Mouse (Mus musculus) kidney, postnatal 10 days (tissue): ENCODE data around the gene Ap2b1.
A peak's percentile ranks its signal among the peaks of the same experiment; 100 is the strongest.

ENCODE experiments used
- DNase-seq: peaks from one replicate; pipeline ENCODE4 v3.0.0; 2021; ENCODE audit warnings: mixed read lengths

Gene Ap2b1

GRCm38 (mm10) chr11:83447612-83448011 lies 148.8 kb downstream of the Ap2b1 start:
- no peak for DNase-seq

DNA sequence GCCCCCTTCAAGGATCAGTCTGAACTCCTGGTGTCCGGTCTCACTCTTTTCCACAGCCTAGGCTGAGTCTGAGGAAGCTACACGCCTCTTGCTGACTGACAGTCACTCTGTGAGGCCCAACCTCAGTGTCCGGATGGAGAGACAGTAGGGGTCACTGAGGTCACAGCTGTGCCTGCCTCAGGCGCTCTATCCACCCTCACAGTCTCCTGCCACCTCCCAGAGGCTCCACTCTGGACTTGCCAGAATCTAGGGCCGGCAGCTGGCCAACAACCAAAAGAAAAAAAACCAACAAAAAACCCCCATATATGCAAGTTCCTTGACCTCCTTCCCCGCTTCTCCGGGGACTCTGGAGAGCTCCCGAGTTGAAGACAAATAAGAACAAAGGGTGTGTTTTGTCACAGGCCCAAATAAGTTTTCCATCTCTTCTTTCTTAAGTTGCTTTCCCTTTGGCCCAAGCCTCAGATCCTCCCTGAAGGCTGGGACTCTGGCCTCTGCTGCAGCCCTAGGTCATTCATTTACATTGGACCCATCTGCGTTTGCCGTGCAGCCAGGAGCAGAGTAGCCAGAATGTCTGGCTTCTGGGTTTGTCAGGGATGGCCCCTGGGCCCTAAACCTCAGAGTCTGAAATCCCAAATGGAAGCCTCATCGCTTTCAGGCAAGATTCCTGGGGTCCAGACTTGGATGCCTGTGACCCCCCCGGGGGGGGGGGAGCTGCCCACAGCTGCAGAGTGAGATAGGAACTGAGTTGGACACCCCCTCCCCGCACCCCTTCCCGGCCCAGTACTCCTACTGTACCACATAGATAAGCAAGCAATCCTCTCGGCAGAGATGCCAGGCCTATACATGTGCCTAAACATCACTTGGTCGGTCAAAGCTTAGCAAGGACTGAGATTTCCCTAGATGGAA lies 149.4 kb downstream of the Ap2b1 start:
- DNase-seq = peak; percentile 75

GRCm38 (mm10) chr11:83448927-83449236 lies 150.1 kb downstream of the Ap2b1 start:
- DNase-seq = peak; percentile 74

DNA sequence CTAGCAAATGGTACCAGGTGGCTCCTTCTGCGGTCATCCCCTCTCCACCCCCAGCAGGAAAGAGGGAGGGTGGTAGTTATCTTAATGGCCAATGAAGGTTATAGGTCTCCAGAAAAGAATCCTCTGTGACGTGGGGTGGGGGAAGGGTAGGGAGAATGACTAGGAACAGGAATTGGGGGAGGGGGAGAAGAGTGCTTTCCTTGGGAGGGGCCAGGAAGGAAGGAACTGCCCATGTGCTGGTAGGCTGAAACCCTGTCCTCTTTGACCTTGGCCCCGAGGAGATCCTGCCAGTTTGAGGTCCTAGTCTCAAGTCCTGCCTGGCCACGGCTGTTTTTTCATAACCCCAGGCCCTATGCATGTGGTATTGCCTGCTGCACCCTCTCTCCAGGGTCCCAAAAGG lies 150.5 kb downstream of the Ap2b1 start:
- DNase-seq = peak; percentile 42

DNA sequence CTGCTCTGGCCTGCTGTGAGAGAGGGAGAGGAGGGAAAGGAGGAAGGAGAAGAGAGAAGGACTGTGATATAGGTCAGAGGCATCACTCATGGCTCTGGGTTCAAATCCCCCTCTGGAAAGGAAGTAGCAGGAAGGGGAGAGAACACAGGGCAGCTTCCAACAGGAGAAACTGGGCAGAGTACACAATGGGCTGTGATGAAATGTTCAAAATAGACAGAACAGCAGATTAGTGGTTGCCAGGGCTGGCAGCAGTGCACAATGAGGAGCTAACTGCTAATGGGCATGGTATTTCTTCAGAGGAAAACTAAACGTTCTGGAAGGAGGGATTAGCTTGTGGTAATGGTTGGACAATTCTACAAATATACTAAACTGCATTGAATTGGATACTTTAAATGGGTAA lies 151.7 kb downstream of the Ap2b1 start:
- no peak for DNase-seq

DNA sequence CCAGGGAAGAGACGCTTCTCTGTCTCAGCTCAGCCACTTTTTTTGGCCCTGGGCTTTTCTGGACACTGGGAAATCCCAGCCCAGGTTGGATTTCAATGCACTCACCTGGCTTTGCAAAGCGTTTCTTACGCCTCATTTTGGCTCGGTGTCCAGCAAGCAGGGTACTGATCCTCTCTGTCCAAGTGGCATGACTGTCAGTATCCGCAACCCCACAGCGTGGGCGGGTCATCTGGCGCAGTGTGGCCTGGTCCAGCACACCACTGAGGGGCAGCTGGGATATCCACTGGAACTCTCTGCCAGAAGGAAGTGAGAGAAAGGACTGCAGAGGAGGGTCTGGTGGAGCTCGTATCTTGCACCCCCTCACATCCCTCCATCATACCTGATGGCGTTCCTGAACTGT lies 152.5 kb downstream of the Ap2b1 start:
- no peak for DNase-seq

DNA sequence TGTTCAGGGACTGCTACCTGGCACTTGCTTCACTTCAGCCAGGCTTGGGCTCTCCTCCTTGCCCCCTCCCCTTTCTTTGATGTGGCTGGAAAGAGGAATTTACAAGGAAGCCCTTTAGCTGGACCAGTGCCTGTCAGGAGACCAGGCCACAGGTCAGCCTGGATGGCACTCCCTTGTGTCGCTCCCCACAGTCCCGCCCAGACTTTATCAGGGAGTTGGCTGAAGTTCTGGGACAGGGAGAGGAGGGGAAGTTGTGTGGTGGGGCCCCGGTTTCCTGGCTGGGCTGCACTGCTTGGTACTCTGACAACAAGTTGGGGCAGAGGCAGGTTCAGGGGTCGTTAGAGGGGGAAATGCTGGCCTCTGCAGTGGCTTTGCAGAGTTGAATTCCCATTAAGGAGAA lies 155.7 kb downstream of the Ap2b1 start:
- DNase-seq = peak; percentile 61
